Mouse (Mus musculus) heart, postnatal 0 days (tissue): Measurements from ENCODE around the gene Zfp316.

ENCODE experiments used
- CTCF ChIP-seq: IDR thresholded peaks from 2 replicates; pipeline ENCODE4 v1.5.1; 2016; ENCODE audit warnings: antibody characterized with exemption, control low read depth, low read depth
- EP300 ChIP-seq: IDR thresholded peaks from 2 replicates; pipeline ENCODE4 v1.6.1; 2016; ENCODE audit warnings: antibody characterized with exemption, low read depth

DNA sequence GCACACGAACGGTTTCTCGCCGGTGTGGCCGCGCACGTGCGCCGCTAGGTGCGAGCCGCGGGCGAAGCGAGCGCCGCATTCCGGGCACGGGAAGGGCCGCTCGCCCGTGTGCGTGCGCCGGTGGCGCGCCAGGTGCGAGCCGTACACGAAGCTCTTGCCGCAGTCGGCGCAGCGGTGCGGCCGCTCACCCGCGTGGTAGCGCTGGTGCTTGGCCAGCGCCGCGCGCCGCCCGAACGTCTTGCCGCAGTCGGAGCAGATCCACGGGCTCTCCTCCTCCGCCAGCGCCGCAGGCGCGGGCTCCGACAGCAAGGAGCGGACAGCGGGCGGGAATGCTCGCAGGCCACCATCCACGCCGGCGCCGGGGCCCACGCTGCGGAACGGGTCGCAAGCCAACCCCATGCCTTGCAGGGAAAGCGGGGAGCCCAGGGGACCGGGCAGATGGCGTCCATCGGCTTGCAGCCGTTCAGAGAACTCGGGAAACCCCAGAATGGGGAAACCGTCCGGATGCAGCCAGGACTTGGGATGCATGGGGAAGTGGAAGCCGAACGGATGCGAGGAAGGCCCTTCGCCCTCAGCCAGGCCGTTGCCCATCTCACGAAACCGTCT is 15.8 kb downstream of the Zfp316 start:
- TF ChIP-seq CTCF, result no peak
- no peak for TF ChIP-seq EP300
